Mouse (Mus musculus): ENCODE measurements around the gene Samd4. TPM values are rescaled to one million over a fixed set of nuclear protein-coding genes. Genes with fewer than 3 reads are reported as not detected.

Samd4 gene
- polyA plus RNA-seq, 1 experiment from 2014 or later: 6.3 TPM

GRCm38 (mm10) chr14:46952264-46952663 is 69.6 kb downstream of the Samd4 start:
- Histone ChIP-seq H3K4me2 (replicated peaks; ENCODE audit: low read depth, low read length) (no peak overlapping the region), H3K4me3 (ENCODE audit: low read depth, low read length) (no peak overlapping the region), H3K9me3 (ENCODE audit: low read length) (no peaks in the 10 kb centered on the region), H3K27ac (ENCODE audit: low read length) (no peak overlapping the region), H3K4me1 (ENCODE audit: insufficient read depth, low read depth, low read length) (peaks cover 17% of the 10 kb centered on the region; the same call in 1 of the 2 replicates), H3K9ac (replicated peaks; ENCODE audit: low read depth) (no peak overlapping the region), H3K36me3 (ENCODE audit: insufficient read depth, low read length) (no peaks in the 10 kb centered on the region), H3K27me3 (replicated peaks; ENCODE audit: insufficient read depth, low read length) (no peaks in the 10 kb centered on the region)
- ATAC-seq: no peak
- TF ChIP-seq EP300 (IDR thresholded peaks at IDR 0.05) (no peak), CTCF (IDR thresholded peaks at IDR 0.05) (no peak)
- 75% methylated on average over 2 of the region's 2 CpGs for WGBS
- no peak for DNase-seq (ENCODE audit: low spot score)

- H3K9ac ChIP-seq (replicated peaks; ENCODE audit: low read depth): no peak overlapping the region
- TF ChIP-seq CTCF (IDR thresholded peaks at IDR 0.05) (no peak), EP300 (IDR thresholded peaks at IDR 0.05) (no peak)
- ATAC-seq (no peak), DNase-seq (ENCODE audit: low spot score) (no peak)
- H3K4me1 ChIP-seq (ENCODE audit: insufficient read depth, low read depth, low read length): peaks cover 15% of the 10 kb centered on the region; the same call in 1 of the 2 replicates
- H3K27me3 ChIP-seq (replicated peaks; ENCODE audit: insufficient read depth, low read length): no peaks in the 10 kb centered on the region
- no peaks in the 10 kb centered on the region for H3K9me3 ChIP-seq (ENCODE audit: low read length)
- H3K4me3 ChIP-seq (ENCODE audit: low read depth, low read length): no peak overlapping the region
- H3K36me3 ChIP-seq (ENCODE audit: insufficient read depth, low read length): no peaks in the 10 kb centered on the region
- 26% methylated on average over 2 of the region's 2 CpGs for WGBS
- peak overlapping the region; percentile 58; the same call in 1 of the 2 replicates for H3K27ac ChIP-seq (ENCODE audit: low read length)
- H3K4me2 ChIP-seq (replicated peaks; ENCODE audit: low read depth, low read length): no peak overlapping the region
Measured at GRCm38 (mm10) chr14:46955109-46955508, 72.5 kb downstream of the Samd4 start.

GRCm38 (mm10) chr14:46955574-46956043 is 73.0 kb downstream of the Samd4 start:
- no peak overlapping the region for H3K4me3 ChIP-seq (ENCODE audit: low read depth, low read length)
- H3K36me3 ChIP-seq (ENCODE audit: insufficient read depth, low read length): no peaks in the 10 kb centered on the region
- peaks cover 11% of the 10 kb centered on the region; the same call in 1 of the 2 replicates for H3K4me1 ChIP-seq (ENCODE audit: insufficient read depth, low read depth, low read length)
- H3K9me3 ChIP-seq (ENCODE audit: low read length): no peaks in the 10 kb centered on the region
- no peak overlapping the region for H3K4me2 ChIP-seq (replicated peaks; ENCODE audit: low read depth, low read length)
- peak overlapping the region; percentile 58; the same call in 1 of the 2 replicates for H3K27ac ChIP-seq (ENCODE audit: low read length)
- WGBS: 18% methylated on average over 9 of the region's 9 CpGs
- H3K9ac ChIP-seq (replicated peaks; ENCODE audit: low read depth): no peak overlapping the region
- ATAC-seq (peak; percentile 83), DNase-seq (ENCODE audit: low spot score) (peak; percentile 54)
- TF ChIP-seq CTCF (IDR thresholded peaks at IDR 0.05) (peak; percentile 39), EP300 (IDR thresholded peaks at IDR 0.05) (peak; percentile 88)
- H3K27me3 ChIP-seq (replicated peaks; ENCODE audit: insufficient read depth, low read length): no peaks in the 10 kb centered on the region

GRCm38 (mm10) chr14:46956121-46956520 is 73.5 kb downstream of the Samd4 start:
- no peaks in the 10 kb centered on the region for H3K27me3 ChIP-seq (replicated peaks; ENCODE audit: insufficient read depth, low read length)
- no peak overlapping the region for H3K27ac ChIP-seq (ENCODE audit: low read length)
- ATAC-seq (no peak), DNase-seq (ENCODE audit: low spot score) (no peak)
- H3K4me1 ChIP-seq (ENCODE audit: insufficient read depth, low read depth, low read length): peaks cover 11% of the 10 kb centered on the region; the same call in 1 of the 2 replicates
- no peaks in the 10 kb centered on the region for H3K9me3 ChIP-seq (ENCODE audit: low read length)
- no peak overlapping the region for H3K4me2 ChIP-seq (replicated peaks; ENCODE audit: low read depth, low read length)
- no peak for TF ChIP-seq EP300 (IDR thresholded peaks at IDR 0.05)
- TF ChIP-seq CTCF (IDR thresholded peaks at IDR 0.05): no peak
- H3K36me3 ChIP-seq (ENCODE audit: insufficient read depth, low read length): no peaks in the 10 kb centered on the region
- H3K4me3 ChIP-seq (ENCODE audit: low read depth, low read length): no peak overlapping the region
- WGBS: 22% methylated on average over 7 of the region's 7 CpGs
- no peak overlapping the region for H3K9ac ChIP-seq (replicated peaks; ENCODE audit: low read depth)

GRCm38 (mm10) chr14:46959166-46959721 is 76.6 kb downstream of the Samd4 start:
- WGBS: 65% methylated on average over 7 of the region's 7 CpGs
- ATAC-seq: no peak
- H3K4me1 ChIP-seq (ENCODE audit: insufficient read depth, low read depth, low read length): peaks cover 11% of the 10 kb centered on the region; the same call in 1 of the 2 replicates
- no peaks in the 10 kb centered on the region for H3K36me3 ChIP-seq (ENCODE audit: insufficient read depth, low read length)
- no peaks in the 10 kb centered on the region for H3K27me3 ChIP-seq (replicated peaks; ENCODE audit: insufficient read depth, low read length)
- no peak overlapping the region for H3K4me3 ChIP-seq (ENCODE audit: low read depth, low read length)
- H3K9ac ChIP-seq (replicated peaks; ENCODE audit: low read depth): no peak overlapping the region
- H3K27ac ChIP-seq (ENCODE audit: low read length): no peak overlapping the region
- no peak overlapping the region for H3K4me2 ChIP-seq (replicated peaks; ENCODE audit: low read depth, low read length)
- no peaks in the 10 kb centered on the region for H3K9me3 ChIP-seq (ENCODE audit: low read length)
- no peak for TF ChIP-seq CTCF (IDR thresholded peaks at IDR 0.05)
- TF ChIP-seq EP300 (IDR thresholded peaks at IDR 0.05): no peak
- DNase-seq (ENCODE audit: low spot score): no peak

GRCm38 (mm10) chr14:46959831-46960230 is 77.2 kb downstream of the Samd4 start:
- Histone ChIP-seq H3K27me3 (replicated peaks; ENCODE audit: insufficient read depth, low read length) (no peaks in the 10 kb centered on the region), H3K27ac (ENCODE audit: low read length) (no peak overlapping the region), H3K4me3 (ENCODE audit: low read depth, low read length) (no peak overlapping the region), H3K9ac (replicated peaks; ENCODE audit: low read depth) (no peak overlapping the region), H3K9me3 (ENCODE audit: low read length) (no peaks in the 10 kb centered on the region), H3K4me1 (ENCODE audit: insufficient read depth, low read depth, low read length) (peaks cover 11% of the 10 kb centered on the region; the same call in 1 of the 2 replicates), H3K4me2 (replicated peaks; ENCODE audit: low read depth, low read length) (no peak overlapping the region), H3K36me3 (ENCODE audit: insufficient read depth, low read length) (no peaks in the 10 kb centered on the region)
- no peak for TF ChIP-seq EP300 (IDR thresholded peaks at IDR 0.05)
- TF ChIP-seq CTCF (IDR thresholded peaks at IDR 0.05): no peak
- DNase-seq (ENCODE audit: low spot score) (no peak), ATAC-seq (no peak)
- 73% methylated on average over 2 of the region's 2 CpGs for WGBS
